Mouse (Mus musculus): Measurements from ENCODE around the gene Cdk6. TPM values are rescaled to one million over a fixed set of nuclear protein-coding genes. Genes with fewer than 3 reads are reported as not detected.
A peak's percentile ranks its signal among the peaks of the same experiment; 100 is the strongest.

Cdk6 gene
- polyA plus RNA-seq (2015; fragmentation: Nextera tagmentation; extraction: Ambion mirVana): 15.7 and 16.6 TPM in 2 replicates

DNA sequence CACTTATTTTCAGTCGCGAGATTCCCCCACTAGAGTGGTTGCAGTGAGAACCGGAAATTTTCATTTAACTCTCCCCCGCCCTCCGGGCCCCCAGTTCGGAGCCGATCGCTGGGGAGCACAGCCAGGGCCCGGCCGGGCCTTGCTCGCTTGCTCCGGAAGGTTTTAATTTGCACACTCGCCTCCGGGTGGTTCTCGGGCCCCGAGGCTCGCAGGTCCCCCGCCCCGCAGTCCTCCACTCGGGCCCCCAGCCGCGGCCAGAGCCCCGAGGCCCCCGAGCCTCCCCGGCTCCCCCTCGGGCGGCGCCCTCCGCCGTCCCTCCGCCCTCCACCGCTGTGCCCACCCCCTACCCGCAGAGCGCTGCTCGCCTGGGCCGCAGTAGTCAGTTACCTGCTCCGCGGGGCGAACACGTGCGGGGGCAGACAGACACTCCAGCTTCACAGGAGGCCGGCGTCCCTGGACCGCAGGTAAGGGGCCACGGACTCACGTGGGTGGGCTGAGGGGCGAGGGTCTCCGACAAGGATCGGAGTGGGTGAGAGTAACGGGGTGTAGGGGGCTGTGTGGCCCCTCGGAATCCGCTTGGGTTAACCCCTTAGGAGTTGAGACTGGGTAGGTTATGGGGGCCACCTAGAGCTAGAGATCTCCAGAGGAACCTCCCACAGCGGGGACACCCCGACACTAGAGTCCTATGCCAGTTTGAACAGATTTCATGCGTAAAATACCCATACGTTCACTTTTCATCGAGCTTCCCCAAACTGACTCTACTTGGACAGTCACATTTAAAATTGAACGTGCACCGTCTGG, at the start of gene Cdk6:
TSS of gene Cdk6 (plus strand) at position 375 of the 801 bp plus-strand sequence.
- 1% methylated on average over 54 of the region's 59 CpGs for WGBS
- H3K4me3 ChIP-seq (ENCODE audit: low read depth, low read length): peak within 1 kb of the TSS; percentile 75
- TF ChIP-seq EP300 (optimal IDR thresholded peaks at IDR 0.05): no peak
- TF ChIP-seq CTCF (IDR thresholded peaks at IDR 0.05; ENCODE audit: low read depth): no peak
- no peaks in the 10 kb centered on the region for H3K36me3 ChIP-seq (ENCODE audit: control insufficient read depth, insufficient read depth, low read length)
- peak within 1 kb of the TSS; percentile 99 for H3K4me2 ChIP-seq (replicated peaks; ENCODE audit: low read depth)
- no peaks in the 10 kb centered on the region for H3K4me1 ChIP-seq (replicated peaks; ENCODE audit: control insufficient read depth, insufficient read depth)
- H3K27ac ChIP-seq (replicated peaks): peak within 1 kb of the TSS; percentile 89
- H3K9me3 ChIP-seq (ENCODE audit: control insufficient read depth, low read length): no peaks in the 10 kb centered on the region
- peak within 1 kb of the TSS; percentile 79 for H3K9ac ChIP-seq (ENCODE audit: low read length)
- DNase-seq (ENCODE audit: low spot score): peak; percentile 59
- ATAC-seq (ENCODE audit: low FRiP score, low TSS enrichment): peak; percentile 40
- H3K27me3 ChIP-seq (ENCODE audit: control insufficient read depth, insufficient read depth, low read length): no peaks in the 10 kb centered on the region

DNA sequence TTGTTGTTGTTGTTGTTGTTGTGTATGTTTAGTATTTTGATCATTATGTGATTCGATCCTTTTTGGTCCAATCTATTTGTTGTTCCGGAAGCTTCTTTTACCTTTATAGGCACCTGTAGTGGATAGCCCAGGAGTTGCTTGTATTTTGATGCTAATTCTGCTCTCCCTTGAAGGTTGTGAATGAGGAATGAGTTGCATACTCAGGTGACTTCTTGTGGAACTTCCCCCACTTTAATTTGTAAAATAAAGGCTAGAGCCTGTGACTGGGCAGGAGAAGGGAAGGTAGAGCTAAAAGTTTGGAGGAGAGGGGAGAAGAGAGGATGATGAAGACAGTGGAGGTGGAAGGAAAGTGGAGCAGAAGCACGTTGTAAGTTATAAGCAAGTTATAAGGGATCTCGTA, 47.6 kb upstream of the Cdk6 start:
- Histone ChIP-seq H3K27me3 (ENCODE audit: control insufficient read depth, insufficient read depth, low read length) (no peaks in the 10 kb centered on the region), H3K9ac (ENCODE audit: low read length) (no peak overlapping the region), H3K27ac (replicated peaks) (no peak overlapping the region), H3K4me2 (replicated peaks; ENCODE audit: low read depth) (no peak overlapping the region), H3K4me3 (ENCODE audit: low read depth, low read length) (no peak overlapping the region), H3K4me1 (replicated peaks; ENCODE audit: control insufficient read depth, insufficient read depth) (no peaks in the 10 kb centered on the region), H3K9me3 (ENCODE audit: control insufficient read depth, low read length) (no peaks in the 10 kb centered on the region), H3K36me3 (ENCODE audit: control insufficient read depth, insufficient read depth, low read length) (no peaks in the 10 kb centered on the region)
- DNase-seq (ENCODE audit: low spot score) (no peak), ATAC-seq (ENCODE audit: low FRiP score, low TSS enrichment) (no peak)
- WGBS: 83% methylated on average over 4 of the region's 4 CpGs
- no peak for TF ChIP-seq CTCF (IDR thresholded peaks at IDR 0.05; ENCODE audit: low read depth)
- TF ChIP-seq EP300 (optimal IDR thresholded peaks at IDR 0.05): no peak

DNA sequence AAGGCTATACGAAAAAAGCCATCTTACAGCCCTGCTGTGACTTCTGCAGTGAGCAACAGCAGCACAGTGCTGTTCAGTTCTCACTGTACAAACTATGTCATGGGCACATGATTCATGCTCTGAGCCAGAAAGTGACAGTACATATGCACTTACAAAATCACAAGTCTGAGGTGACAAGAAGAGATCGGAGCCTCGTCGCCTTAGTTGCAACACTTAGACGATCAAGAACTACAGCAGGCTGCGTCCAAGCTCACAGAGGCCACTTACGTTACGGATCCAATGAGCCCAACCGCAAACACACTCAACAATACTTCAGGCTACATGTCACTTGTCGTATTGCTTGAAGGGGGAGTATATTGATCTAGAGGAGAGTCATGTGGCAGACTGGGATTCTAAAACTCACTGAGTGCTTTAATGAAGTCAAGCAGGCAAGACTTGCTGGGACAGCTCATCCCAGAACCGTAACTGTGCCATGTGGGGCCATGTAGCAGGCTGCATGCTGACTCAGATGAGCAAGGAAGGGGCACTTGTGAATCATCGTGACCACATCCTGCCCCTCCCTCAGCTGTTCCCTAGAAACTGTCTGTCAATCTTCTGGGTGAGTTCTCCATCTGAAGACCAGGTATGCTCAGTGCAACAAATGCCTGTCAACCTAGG, 40.4 kb upstream of the Cdk6 start:
- ATAC-seq (ENCODE audit: low FRiP score, low TSS enrichment) (no peak), DNase-seq (ENCODE audit: low spot score) (no peak)
- Histone ChIP-seq H3K27ac (replicated peaks) (no peak overlapping the region), H3K4me3 (ENCODE audit: low read depth, low read length) (no peak overlapping the region), H3K27me3 (ENCODE audit: control insufficient read depth, insufficient read depth, low read length) (no peaks in the 10 kb centered on the region), H3K9ac (ENCODE audit: low read length) (no peak overlapping the region), H3K4me2 (replicated peaks; ENCODE audit: low read depth) (no peak overlapping the region), H3K36me3 (ENCODE audit: control insufficient read depth, insufficient read depth, low read length) (no peaks in the 10 kb centered on the region), H3K4me1 (replicated peaks; ENCODE audit: control insufficient read depth, insufficient read depth) (no peaks in the 10 kb centered on the region), H3K9me3 (ENCODE audit: control insufficient read depth, low read length) (no peaks in the 10 kb centered on the region)
- no peak for TF ChIP-seq EP300 (optimal IDR thresholded peaks at IDR 0.05)
- TF ChIP-seq CTCF (IDR thresholded peaks at IDR 0.05; ENCODE audit: low read depth): no peak
- WGBS: 67% methylated on average over 12 of the region's 12 CpGs

DNA sequence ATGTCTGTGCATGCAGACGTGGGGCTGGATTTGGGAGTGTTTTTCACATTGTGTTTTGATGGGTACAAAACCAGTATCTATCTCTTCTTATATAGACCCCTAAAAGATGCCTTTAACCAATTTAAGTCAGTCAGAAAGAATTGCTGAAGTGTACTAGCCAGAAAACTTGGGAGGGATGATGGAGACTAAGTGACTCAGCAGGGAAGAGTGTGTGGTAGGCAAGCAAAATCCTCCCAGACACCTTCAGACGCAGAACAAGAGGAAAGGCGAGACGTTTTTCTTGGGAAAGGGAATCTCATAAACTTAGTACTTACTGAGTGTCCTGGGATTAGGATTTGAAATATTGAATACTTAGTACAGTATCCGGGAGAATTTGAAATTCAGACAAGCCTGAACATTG, 39.8 kb upstream of the Cdk6 start:
- Histone ChIP-seq H3K4me1 (replicated peaks; ENCODE audit: control insufficient read depth, insufficient read depth) (no peaks in the 10 kb centered on the region), H3K27ac (replicated peaks) (no peak overlapping the region), H3K9me3 (ENCODE audit: control insufficient read depth, low read length) (no peaks in the 10 kb centered on the region), H3K9ac (ENCODE audit: low read length) (no peak overlapping the region), H3K36me3 (ENCODE audit: control insufficient read depth, insufficient read depth, low read length) (no peaks in the 10 kb centered on the region), H3K27me3 (ENCODE audit: control insufficient read depth, insufficient read depth, low read length) (no peaks in the 10 kb centered on the region), H3K4me2 (replicated peaks; ENCODE audit: low read depth) (no peak overlapping the region), H3K4me3 (ENCODE audit: low read depth, low read length) (no peak overlapping the region)
- TF ChIP-seq EP300 (optimal IDR thresholded peaks at IDR 0.05) (no peak), CTCF (IDR thresholded peaks at IDR 0.05; ENCODE audit: low read depth) (no peak)
- WGBS: 67% methylated on average over 5 of the region's 5 CpGs
- ATAC-seq (ENCODE audit: low FRiP score, low TSS enrichment): no peak
- no peak for DNase-seq (ENCODE audit: low spot score)

DNA sequence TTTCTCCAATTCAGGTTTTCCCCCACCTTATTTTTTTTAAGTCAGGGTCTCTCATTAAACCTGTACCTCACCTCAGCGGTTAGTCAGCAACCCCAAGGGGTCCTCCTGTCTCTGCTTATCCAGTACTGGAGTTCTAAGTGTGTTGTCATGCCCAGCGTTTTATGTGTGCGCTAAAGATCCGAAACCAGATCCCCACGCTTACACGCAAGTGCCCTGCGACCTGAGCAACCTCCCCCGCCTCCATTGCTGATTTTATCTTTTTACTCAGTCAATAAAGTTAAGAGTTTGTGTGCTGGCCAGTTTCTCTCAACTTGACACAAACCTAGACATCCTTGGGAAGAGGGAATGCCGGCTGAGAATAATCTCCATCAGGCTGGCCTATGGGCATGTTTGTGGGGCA, 37.4 kb upstream of the Cdk6 start:
- no peak for ATAC-seq (ENCODE audit: low FRiP score, low TSS enrichment)
- no peak overlapping the region for H3K9ac ChIP-seq (ENCODE audit: low read length)
- H3K4me1 ChIP-seq (replicated peaks; ENCODE audit: control insufficient read depth, insufficient read depth): no peaks in the 10 kb centered on the region
- no peak overlapping the region for H3K4me3 ChIP-seq (ENCODE audit: low read depth, low read length)
- WGBS: 93% methylated on average over 9 of the region's 9 CpGs
- TF ChIP-seq EP300 (optimal IDR thresholded peaks at IDR 0.05) (no peak), CTCF (IDR thresholded peaks at IDR 0.05; ENCODE audit: low read depth) (no peak)
- H3K36me3 ChIP-seq (ENCODE audit: control insufficient read depth, insufficient read depth, low read length): no peaks in the 10 kb centered on the region
- no peaks in the 10 kb centered on the region for H3K9me3 ChIP-seq (ENCODE audit: control insufficient read depth, low read length)
- no peak overlapping the region for H3K4me2 ChIP-seq (replicated peaks; ENCODE audit: low read depth)
- DNase-seq (ENCODE audit: low spot score): no peak
- no peak overlapping the region for H3K27ac ChIP-seq (replicated peaks)
- H3K27me3 ChIP-seq (ENCODE audit: control insufficient read depth, insufficient read depth, low read length): no peaks in the 10 kb centered on the region

DNA sequence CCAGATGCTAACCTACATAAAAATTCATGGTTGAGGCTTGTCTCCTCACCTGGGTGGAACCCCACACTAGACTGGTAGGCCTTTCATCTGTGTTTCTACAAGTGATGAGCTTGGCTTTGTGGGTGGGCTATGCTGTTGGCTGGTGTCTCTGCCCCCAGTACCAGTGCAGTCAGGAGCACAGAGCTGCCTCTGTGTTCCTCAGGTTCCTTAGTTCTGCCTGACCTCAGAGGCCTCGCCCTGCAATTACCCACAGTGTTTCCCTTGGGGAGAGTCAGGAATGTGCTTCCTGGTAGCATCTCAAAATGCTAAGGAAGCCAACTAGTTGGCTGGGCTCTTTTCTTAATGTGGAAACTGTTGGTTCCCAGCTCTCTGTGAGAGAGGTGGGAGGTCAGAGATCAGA, 35.1 kb upstream of the Cdk6 start:
- Histone ChIP-seq H3K27me3 (ENCODE audit: control insufficient read depth, insufficient read depth, low read length) (no peaks in the 10 kb centered on the region), H3K9me3 (ENCODE audit: control insufficient read depth, low read length) (no peaks in the 10 kb centered on the region), H3K9ac (ENCODE audit: low read length) (no peak overlapping the region), H3K4me1 (replicated peaks; ENCODE audit: control insufficient read depth, insufficient read depth) (no peaks in the 10 kb centered on the region), H3K27ac (replicated peaks) (no peak overlapping the region), H3K4me3 (ENCODE audit: low read depth, low read length) (no peak overlapping the region), H3K36me3 (ENCODE audit: control insufficient read depth, insufficient read depth, low read length) (no peaks in the 10 kb centered on the region), H3K4me2 (replicated peaks; ENCODE audit: low read depth) (no peak overlapping the region)
- no peak for ATAC-seq (ENCODE audit: low FRiP score, low TSS enrichment)
- no peak for DNase-seq (ENCODE audit: low spot score)
- 60% methylated on average over 1 of the region's 1 CpGs for WGBS
- TF ChIP-seq EP300 (optimal IDR thresholded peaks at IDR 0.05): no peak
- TF ChIP-seq CTCF (IDR thresholded peaks at IDR 0.05; ENCODE audit: low read depth): no peak
